Mouse (Mus musculus): Measurements from ENCODE around the gene Mettl9.

Gene Mettl9

DNA sequence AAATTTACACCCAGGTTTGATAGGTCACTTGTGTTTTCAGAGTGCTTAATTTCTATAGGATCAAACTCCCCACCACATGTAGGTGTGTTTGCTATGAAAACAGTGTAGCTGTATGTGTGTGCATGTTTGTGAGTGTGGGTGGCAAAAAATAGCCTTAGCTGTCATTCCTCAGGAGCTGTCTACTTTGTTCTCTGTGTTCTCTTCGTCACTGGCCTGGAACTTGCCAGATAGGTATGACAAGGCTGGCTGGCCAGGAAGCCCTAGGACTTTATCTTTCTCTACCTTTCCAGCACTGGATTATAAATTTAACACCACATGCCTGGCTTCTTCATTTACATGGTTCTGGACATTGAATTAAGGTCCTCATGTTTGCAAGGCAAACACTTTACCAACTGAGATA is 10.0 kb downstream of the Mettl9 start:
- DNase-seq (ENCODE audit: low read depth, low spot score) = no peak

DNA sequence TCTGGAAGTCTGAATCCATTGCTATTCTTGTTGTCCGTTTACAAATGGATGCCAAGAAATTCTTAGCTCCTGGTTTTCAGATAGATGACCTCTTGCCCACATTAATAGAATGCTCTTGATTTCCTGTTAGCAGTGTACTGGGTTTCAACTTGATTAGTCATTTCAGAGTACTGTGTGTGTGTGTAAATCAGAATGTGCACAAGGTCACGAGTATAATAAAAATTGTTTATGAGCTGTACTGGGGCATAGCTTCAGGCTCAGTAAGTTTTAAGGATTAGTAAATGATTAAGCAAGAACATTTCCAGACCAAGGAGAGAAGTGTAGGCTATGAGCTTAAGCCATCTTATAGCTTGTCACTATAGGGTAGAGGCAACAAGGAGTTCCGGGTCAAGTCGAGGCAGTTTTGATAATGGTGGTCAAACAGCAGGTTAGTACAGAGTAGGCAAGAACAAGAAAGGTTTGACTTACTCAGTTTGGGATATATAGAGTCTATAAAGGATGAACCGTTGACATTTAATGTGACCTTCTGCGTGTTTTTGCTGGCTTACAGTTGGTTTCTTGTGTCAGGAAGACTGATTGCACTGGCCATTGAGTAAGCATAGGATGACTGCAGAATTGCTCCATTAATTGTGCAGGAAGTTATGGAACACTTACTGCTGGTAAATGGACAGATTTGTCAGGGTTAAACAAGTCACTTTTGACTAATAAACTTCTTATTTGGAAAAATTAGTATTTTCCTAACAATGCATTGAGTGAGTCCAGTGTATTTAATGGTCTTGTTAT is 11.6 kb downstream of the Mettl9 start:
- no peak for DNase-seq (ENCODE audit: low read depth, low spot score)

DNA sequence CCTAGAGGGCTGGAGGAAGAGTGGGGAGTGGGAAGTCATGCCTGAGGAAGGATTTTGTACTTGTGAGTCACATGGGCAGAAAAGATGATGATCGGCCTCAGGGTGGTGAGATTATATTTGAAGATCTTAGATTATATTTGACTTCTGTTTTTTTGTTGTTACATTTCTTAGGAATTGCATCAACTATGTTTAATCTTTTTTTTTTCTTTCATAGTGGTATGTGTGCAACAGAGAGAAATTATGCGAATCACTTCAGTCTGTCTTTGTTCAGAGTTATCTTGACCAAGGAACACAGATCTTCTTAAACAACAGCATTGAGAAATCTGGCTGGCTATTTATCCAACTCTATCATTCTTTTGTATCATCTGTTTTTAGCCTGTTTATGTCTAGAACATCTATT is 13.4 kb downstream of the Mettl9 start:
- DNase-seq (ENCODE audit: low read depth, low spot score) = no peak

DNA sequence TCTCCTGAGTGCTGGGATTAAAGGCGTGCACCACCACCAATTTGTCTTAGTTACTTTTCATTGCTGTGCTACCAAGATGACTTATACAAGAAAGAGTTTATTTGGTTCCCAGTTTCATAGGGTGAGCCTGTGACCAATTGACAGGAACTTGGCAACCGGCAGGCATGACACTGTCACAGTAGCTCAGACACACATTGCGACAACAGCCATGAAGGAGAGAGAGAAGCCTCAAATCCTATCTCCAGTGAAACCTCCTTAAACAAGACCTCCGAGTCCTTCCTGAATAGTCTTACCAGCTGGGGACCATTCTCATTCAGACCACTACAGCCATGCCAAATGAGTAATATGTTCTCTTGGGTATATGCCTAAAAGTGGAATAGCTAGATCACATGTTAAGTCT is 18.8 kb downstream of the Mettl9 start:
- DNase-seq (ENCODE audit: low read depth, low spot score) = no peak

DNA sequence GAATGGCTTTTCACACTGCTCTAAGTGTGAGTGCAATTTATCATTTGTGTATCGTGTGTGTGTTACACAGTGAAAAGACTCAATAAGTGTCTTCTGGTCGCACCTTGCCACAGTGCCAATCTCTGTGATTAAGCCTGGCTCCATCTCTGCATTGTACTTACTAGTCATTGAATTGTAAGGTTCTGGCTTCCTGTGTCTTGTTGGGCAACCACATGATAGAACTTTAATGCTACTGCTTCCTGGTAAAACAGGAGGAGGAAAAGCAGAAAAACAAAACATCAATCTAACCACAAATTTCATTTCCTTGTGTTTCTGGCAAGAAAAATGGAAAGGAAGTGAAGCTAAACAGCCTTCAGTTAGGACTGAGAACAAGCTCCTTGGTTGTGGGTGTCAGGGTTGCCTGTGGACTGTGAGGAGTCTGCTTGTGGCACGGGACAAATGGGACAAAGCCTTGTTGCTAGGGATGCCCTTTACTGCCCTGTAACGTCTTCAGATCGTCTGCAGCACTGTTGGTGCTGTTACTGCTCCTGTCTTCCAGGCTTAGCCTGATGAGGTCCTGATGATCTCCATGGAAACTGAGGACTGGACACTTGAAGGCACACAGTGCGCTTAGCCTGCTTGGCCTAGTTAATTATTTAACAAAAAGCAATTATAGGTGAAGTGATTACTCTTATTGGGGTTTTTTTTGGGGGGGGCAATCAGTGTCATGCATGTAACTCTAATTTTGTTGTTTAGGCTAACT is 25.4 kb downstream of the Mettl9 start:
- no peak for DNase-seq (ENCODE audit: low read depth, low spot score)

DNA sequence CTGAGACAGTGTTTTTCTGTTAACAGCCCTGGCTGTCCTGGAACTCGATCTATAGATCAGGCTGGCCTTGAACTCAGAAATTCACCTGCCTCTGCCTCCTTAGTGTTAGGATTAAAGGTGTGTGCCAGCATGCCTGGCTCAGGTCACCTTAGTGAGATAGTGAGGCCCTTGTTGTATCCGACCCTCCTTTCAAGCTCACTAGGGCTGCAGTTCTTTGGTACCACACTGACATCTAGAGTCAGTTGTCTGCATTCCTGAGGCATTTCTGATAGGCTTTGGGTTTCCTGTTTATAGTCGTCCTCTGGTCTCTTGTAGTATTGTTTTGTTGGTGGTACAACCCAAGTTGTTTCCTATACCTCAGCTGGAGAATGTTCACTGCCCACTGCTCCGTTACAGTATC is 30.1 kb downstream of the Mettl9 start:
- no peak for DNase-seq (ENCODE audit: low read depth, low spot score)

DNA sequence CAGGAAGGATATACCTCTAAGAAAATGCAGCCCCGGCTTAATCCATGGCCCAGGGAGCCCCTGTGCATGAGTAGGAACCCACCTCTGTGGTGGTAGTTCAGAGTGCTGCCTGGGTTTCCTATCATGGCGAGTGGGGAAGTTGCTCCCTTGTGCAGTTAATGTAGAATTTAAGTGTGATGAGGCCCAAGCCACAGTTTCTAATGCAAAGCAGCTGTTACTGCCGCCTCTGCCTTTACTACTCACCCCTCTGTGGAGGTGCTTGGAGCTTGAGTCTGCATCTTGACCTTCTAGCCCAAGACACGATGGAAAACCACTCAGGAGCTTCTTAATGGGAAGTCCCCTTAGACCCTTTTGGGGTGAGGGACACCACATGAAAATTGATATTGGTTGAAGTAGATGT is 37.0 kb downstream of the Mettl9 start:
- DNase-seq (ENCODE audit: low read depth, low spot score) = no peak

DNA sequence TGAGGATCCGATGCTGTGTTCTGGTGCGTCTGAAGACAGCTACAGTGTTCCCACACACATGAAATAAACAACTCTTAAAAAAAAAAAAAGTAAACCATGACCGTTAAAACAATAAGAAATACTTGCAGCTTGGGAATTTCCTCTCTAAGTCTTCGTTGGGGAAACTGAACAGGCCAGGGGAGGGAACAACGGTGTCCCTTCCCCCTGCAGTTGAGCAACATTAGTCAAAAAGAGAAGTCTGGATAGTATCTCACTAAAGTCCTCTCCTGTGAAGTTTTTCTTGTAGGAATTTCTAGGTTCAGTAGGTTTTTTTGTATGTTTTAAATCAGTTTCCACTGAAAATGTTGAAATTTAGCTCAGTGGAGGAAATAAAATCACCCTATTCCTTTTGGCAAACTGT is 38.3 kb downstream of the Mettl9 start:
- DNase-seq (ENCODE audit: low read depth, low spot score) = no peak

DNA sequence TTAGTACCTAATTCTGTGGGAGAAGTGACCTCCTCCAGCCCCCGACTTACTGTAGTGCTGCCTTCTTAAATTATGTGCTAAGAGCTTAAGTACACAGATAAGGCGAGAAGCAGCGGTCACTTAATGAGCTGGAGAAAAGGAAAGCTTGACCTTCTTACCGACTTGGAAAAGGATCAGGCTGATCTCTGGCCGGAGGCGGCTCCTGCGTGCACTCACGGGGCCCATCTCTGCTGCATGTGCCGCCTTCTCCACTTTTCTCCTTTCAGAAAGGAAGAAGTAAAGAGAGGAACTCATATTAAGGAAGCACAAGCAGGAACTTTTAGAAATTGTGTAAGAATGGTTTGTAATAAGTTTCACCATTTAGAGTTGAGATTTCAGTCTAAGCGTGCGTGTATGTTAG is 40.0 kb downstream of the Mettl9 start, which contains the start of gene Igsf6:
Igsf6 (minus strand) TSS at position 292 of the 400 bp plus-strand sequence.
- no peak for DNase-seq (ENCODE audit: low read depth, low spot score)

DNA sequence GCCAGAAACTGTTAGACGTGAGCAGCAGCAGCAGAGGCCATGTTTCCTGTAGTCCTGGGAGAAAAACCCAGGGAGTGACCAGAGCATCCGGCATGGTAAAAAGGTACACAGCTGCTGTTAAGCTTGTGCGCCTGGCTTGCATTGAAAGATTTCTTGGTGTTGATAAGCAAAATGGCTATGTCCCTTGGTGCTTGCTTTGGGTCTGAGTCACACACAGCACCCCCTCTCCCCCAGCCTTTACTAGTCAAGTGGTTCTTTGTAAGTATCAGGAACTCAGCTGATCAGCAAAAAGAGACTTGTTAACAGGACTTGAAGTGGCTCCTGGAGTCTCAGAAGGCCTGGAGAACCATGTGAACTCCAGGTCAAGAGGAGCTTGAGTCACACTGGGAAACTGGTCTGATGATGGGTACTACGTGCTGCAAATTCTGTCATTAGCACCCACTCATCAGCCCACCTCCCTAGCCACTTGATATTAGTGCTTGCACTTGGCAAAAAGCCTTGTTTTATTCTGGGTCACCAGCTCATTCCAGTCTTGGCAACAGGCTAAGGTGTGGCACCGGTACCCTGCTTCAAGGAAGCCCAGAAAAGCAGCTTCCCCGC is 40.7 kb downstream of the Mettl9 start:
- no peak for DNase-seq (ENCODE audit: low read depth, low spot score)

DNA sequence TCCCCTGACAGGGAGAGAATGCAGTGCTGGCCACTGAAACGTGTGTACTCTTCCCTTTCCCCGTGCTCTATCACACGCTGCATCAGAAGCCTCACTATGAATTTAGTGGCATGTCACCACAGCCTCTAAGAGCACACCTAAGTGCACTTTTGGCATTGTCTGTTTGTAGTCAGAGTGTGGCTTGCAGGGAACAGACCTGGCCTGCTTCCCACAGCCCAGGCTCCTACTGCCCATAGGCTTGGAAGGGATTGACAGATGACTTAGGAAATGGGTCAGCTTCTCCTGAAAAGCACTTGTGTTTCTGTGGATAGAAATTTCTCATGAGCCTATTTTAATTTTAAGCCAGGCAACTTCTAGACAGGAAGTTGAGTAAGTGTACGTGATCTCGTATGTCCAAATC is 41.2 kb downstream of the Mettl9 start:
- DNase-seq (ENCODE audit: low read depth, low spot score) = no peak

DNA sequence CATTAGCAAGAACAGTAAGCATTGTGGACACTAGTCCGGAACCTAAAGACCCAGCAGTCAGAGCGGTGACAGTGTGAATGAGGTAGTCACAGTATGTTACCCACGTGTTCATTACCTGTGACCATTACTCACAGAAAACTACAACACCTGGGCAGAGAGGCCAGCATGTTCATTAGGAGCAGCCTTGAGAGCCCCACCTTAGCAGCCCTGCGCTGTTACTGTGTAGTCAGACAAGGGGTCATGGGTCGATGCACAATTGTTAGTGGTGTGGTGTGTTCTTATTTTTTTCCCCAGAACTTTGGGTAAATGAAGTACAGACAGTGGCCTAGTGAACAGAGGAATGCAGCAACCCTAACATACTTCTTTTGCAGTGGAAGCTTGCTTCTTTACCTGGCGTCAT is 43.1 kb downstream of the Mettl9 start:
- no peak for DNase-seq (ENCODE audit: low read depth, low spot score)

DNA sequence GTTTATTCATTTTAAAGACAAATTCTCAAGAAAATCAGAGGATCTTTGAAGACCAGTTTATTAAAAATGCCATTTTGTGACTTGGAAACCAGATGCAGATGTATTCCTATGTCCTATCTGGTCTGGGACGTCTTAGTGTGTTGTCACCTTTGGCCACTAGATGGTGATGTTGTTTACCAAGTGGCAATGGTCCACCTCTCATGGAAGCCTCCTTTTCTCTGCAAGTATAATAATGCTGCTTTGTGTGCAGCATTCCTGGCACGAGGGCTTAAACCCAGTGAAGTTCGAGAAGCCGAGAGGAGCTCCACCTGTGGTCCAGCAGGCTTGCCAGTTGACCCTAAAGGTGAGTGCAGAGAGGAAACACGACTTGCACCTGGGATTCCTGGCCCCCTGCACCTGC is 43.6 kb downstream of the Mettl9 start:
- peak; percentile 43 for DNase-seq (ENCODE audit: low read depth, low spot score)

DNA sequence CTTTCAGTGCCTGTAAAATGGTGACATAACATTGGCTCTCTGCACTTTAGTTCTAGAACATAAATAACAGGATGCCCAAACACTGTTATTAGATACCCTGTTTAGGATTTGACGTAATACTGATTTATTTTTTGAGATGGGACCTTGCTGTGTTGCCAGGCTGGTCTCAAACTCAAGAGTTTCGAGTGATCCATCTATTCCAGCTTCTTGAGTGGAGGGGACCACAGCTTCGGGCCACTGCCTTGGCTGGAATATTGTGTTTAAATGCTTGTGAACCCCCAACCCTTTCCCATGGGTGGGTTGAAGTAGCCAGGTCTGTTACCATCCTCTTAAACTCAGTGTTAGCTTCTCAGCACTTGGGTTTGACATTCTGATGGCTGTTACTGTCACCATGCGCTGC is 47.1 kb downstream of the Mettl9 start, which contains the start of gene Otoa:
Otoa (plus strand) TSS at position 301 of the 400 bp plus-strand sequence.
- no peak for DNase-seq (ENCODE audit: low read depth, low spot score)

DNA sequence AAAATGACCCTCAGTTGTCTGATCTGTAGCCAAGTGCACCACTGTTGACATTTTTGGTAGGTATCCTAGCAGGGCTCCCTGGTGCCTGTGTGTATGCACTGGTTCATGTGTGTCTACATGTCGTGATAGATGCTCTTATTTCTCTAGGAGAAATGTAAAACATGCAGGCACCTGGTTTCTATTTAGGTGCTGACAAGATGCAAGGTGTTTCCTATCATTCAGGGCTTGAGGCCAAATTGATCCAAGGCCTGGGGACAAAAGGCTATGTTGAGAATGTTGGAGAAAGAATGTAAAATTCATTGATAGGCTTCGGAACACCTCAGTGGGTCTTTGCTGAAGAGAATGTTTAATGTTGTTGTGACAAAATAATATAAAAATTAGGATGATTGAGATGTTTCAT is 47.6 kb downstream of the Mettl9 start:
- no peak for DNase-seq (ENCODE audit: low read depth, low spot score)

DNA sequence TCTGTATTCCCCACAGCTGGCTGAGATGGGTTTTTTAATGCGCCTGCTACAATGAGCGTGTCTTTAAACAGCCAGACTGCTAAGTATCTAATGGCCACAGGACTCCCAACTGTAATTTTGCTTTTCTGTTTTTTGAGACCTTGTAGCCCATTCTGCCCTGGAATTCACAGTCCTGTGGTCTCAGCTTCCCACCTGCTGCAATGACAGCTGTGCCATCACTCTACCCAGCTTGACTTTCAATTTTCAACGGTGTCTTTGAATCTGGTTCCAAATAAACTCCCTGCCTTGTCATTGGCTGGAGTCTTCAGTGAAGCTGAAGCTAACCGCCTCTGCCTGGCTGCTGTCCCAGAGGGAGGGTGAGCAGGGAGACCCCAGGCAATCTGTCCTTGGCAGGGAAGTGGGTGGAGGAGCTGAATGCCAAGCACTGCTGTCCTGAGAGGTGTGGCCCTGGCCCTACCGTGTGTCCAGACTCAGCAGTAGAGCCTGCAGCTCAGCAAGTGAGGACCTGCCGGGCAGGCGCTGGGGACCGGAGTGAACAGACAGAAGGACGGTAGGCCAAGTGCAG is 48.8 kb downstream of the Mettl9 start:
- no peak for DNase-seq (ENCODE audit: low read depth, low spot score)

DNA sequence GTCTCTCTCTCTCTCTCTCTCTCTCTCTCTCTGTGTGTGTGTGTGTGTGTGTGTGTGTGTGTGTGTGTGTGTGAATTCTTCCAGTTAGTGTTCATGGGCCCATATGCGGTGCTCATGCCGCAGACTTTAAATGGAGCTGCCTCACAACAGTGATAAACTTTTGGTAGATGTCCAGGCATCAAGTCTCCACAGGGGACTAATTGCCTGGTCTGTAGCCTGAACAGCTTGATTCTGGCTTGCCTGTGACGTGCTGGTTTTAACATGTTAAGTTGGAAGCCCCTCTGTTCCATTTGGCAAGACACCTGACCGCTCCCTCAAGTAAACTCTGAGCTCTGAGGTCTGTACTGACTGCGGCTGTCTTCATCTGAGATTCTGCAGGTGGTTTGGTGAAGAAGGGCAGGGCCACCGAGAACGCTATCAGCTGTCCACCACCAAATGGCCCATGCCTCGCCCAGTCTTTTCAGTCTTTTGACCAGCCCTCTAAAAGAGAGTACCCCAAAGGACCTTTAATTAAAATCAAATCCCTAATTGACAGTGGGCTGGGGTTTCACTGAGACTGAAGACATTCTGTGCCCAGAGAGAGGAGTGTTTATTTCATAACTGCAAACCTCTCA is 50.7 kb downstream of the Mettl9 start:
- no peak for DNase-seq (ENCODE audit: low read depth, low spot score)

DNA sequence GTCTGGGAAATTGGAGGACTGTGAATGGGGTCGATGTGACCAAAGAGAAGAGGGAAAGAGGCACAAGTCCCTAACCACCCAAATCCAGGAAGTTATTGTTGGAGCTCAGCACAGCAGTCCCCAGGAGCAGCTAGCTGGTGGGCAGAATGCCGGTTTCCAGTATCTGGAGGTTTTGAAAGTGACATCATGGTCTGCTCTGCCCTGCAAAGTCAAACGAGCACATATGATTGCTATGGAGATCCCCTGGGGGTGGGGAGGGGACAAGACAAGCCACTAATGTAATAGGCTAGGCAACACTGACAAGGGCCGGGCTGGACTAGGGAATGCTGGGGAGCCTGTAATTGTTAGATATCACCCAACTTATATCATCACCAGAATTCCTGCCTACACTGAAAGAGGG is 51.3 kb downstream of the Mettl9 start:
- no peak for DNase-seq (ENCODE audit: low read depth, low spot score)

DNA sequence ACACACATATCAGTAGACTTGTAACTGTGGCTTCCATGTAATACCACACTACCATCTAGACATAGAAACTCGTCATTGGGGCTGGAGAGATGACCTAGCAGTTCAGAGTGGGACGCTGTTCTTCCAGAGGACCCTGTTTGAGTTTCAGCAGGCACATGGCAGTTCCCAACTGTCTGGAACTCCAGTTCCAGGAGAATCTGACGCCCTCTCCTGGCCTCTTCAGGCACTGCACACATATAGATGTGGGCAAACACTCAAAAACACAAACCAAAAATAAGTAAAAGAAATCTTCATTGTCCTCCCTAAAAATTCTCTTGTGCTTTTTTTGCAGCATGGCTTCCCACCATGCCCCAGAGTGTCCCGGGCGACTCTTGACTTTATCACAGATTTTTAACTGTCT is 54.5 kb downstream of the Mettl9 start:
- no peak for DNase-seq (ENCODE audit: low read depth, low spot score)

DNA sequence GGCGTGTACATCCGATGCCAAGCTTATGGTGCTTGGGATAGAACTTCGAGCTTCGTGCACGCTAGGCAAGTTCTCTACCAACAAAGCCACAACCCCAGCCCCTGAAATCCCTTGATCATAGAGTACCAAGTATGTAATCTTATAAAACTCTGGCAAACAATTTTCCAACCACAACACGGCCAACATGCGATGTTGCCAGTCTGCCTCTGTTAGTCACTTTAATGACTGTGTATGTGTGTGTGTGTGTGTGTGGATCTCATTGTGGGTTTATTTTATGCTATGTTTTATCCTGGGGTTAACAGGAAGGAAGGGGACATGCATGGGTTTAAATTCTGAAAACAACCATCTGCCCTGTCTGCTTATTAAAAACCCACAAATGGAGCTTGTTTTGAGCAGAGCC is 56.5 kb downstream of the Mettl9 start:
- DNase-seq (ENCODE audit: low read depth, low spot score) = no peak

DNA sequence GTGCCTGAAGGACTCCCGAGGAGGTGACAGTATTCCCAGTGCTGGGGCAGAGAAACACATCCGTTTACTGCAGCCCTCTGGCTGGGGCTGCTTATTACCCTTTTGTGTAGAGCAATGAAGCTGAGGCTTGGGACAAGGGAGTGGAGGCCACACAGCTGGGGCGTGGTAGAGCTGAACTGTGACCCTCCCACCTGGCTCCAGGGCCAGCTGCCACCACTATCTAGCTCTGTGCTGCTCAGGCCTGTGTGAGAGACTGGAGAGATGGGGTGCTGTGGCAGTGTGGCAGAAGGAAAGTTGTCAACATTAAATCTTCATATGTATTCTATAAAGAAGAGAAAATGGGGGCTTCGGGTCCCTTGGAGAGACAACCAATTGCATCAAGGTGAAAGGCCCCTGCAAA is 58.8 kb downstream of the Mettl9 start:
- no peak for DNase-seq (ENCODE audit: low read depth, low spot score)
